Mouse (Mus musculus) midbrain, postnatal 0 days (tissue): Measurements from ENCODE around the gene Ankfn1. TPM values are rescaled to one million over a fixed set of nuclear protein-coding genes. Genes with fewer than 3 reads are reported as not detected.

ENCODE experiments used
- ATAC-seq: fragments of 200-750 bp; cut with Nextera tagmentation; 2 replicates; pipeline ENCODE4 v1.8.0; 2017; ENCODE audit warnings: moderate number of reproducible peaks, mild to moderate bottlenecking, moderate TSS enrichment, moderate library complexity; ENCODE audit not compliant: low FRiP score
- DNase-seq: peaks from one replicate; pipeline ENCODE4 v3.0.0-alpha.2; 2015; ENCODE audit warnings: low spot score
- H3K27ac ChIP-seq: fragments of 300-500 bp; sonication (generic); 2 replicates; pipeline ENCODE4 v1.5.1; 2014; ENCODE audit warnings: low read depth, mild to moderate bottlenecking, low read length, mixed read lengths
- H3K27me3 ChIP-seq: fragments of 300-500 bp; sonication (generic); 2 replicates; pipeline ENCODE4 v1.6.1; 2014; ENCODE audit warnings: low read length, control low read depth, mixed read lengths; ENCODE audit not compliant: insufficient read depth
- H3K36me3 ChIP-seq: fragments of 300-500 bp; sonication (generic); 2 replicates; pipeline ENCODE4 v1.6.1; 2014; ENCODE audit warnings: low read length, control low read depth, mixed read lengths; ENCODE audit not compliant: insufficient read depth
- H3K4me1 ChIP-seq: fragments of 300-500 bp; sonication (generic); 2 replicates; pipeline ENCODE4 v1.6.1; 2014; ENCODE audit warnings: mild to moderate bottlenecking, control low read depth, antibody characterized with exemption, low read length, mixed read lengths; ENCODE audit not compliant: insufficient read depth
- H3K4me2 ChIP-seq: fragments of 300-500 bp; sonication (generic); 2 replicates; pipeline ENCODE4 v1.6.1; 2014; ENCODE audit warnings: low read depth, mild to moderate bottlenecking, low read length, mixed read lengths; ENCODE audit not compliant: poor library complexity, severe bottlenecking
- H3K4me3 ChIP-seq: fragments of 300-500 bp; sonication (generic); 2 replicates; pipeline ENCODE4 v1.5.1; 2014; ENCODE audit warnings: low read depth, mild to moderate bottlenecking, low read length, moderate library complexity
- H3K9ac ChIP-seq: fragments of 300-500 bp; sonication (generic); replicated peaks from 2 replicates; pipeline ENCODE4 v1.6.1; 2014; ENCODE audit warnings: mild to moderate bottlenecking, low read length, moderate library complexity, mixed read lengths; ENCODE audit not compliant: poor library complexity, severe bottlenecking
- H3K9me3 ChIP-seq: fragments of 300-500 bp; sonication (generic); 2 replicates; pipeline ENCODE4 v1.6.1; 2016; ENCODE audit warnings: low read length, control low read depth
- CTCF ChIP-seq: IDR thresholded peaks from 2 replicates; pipeline ENCODE4 v1.5.1; 2016; ENCODE audit warnings: antibody characterized with exemption, mild to moderate bottlenecking
- WGBS: fragments of 180-500 bp; shearing (Covaris S2); extraction: QIAGEN DNeasy Blood & Tissue Kit; methylation state at CpG from one replicate; pipeline ENCODE4 v1.1.7; 2014; 5-methylcytosine and 5-hydroxymethylcytosine counted together
- polyA plus RNA-seq: library from polyadenylated mRNA; unstranded; fragments of >200 nt; fragmentation: Nextera tagmentation; extraction: Ambion mirVana; gene quantifications from 2 replicates; pipeline ENCODE4 v1.2.1, GENCODE M21; 2015
- total RNA-seq: library from RNA; depleted of rRNA; stranded (reverse); fragments of >200 nt; gene quantifications from 2 replicates; pipeline ENCODE4 v1.2.3, GENCODE M21; 2014

The Ankfn1 gene
- total and polyA plus RNA-seq, 2 experiments from 2014 or later, result 7.5 to 25.4 TPM

DNA sequence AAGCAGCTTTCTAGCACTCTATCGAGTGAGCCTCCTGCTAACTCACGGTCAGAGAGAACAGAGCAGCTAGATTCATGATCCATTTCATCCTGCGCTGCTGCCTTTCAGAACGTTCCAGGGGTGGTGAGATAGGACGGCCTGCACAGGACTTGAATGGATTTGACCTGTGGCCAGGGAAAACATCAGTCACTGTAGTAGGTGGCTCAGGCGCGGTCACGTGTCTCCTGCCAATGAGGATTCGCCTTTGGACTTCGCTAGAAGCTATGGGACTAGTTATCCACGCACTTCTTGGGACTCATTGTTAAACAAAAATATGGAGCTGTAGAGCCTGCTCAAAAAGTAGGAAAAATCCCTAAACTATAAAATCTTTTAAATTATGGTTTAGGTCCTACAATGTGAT, 226.0 kb downstream of the Ankfn1 start:
- Histone ChIP-seq H3K4me1 (no peaks in the 10 kb centered on the region), H3K27me3 (no peaks in the 10 kb centered on the region), H3K9ac (no peak overlapping the region), H3K27ac (no peak overlapping the region), H3K9me3 (no peaks in the 10 kb centered on the region), H3K36me3 (no peaks in the 10 kb centered on the region), H3K4me2 (no peak overlapping the region), H3K4me3 (no peak overlapping the region)
- TF ChIP-seq CTCF, result no peak
- DNase-seq (no peak), ATAC-seq (no peak)
- WGBS, result 91% methylated on average over 11 of the region's 11 CpGs

DNA sequence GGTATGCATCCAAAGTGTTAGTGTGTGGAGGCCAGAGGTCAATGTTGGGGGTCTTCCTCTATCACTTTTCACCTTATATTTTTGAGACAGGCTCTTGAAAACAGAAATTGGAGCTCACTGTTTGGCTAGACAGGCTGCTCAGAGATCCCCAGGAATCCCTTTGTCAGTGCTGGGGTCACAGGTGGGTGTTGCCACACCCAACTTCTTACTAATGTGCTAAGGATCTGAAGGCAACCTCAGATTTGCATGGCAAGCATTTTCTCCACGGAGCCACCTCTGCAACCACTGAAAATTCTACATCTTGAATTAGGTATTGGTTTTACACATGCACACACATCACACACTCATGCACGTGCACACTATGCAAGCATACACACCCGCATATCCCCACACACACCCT, 226.5 kb downstream of the Ankfn1 start:
- no peak overlapping the region for H3K9ac ChIP-seq
- TF ChIP-seq CTCF, result no peak
- H3K4me3 ChIP-seq, result no peak overlapping the region
- no peaks in the 10 kb centered on the region for H3K4me1 ChIP-seq
- H3K27me3 ChIP-seq, result no peaks in the 10 kb centered on the region
- ATAC-seq, result no peak
- no peak overlapping the region for H3K4me2 ChIP-seq
- H3K27ac ChIP-seq, result no peak overlapping the region
- no peaks in the 10 kb centered on the region for H3K36me3 ChIP-seq
- DNase-seq, result no peak
- no peaks in the 10 kb centered on the region for H3K9me3 ChIP-seq
- 88% methylated on average over 3 of the region's 3 CpGs for WGBS

DNA sequence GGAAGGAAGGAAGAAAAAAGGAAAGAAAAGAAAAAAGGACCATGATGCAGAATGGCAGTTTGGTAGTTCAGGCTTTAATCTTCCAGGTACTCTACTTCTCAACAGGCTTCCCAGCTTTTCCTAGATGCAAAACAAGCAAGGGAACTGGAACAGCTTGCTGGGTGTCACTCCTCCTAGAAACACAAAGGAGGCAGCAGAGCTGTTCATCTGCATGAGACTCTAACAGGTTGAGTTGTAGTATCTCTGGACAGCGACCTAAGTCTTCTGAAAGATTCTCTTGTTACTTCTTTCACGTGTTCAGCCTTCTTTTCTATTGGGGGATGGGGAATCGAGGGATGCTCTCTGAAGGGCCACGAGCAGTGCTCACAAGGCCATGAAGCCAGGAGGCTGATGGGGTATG, 228.7 kb downstream of the Ankfn1 start:
- no peak overlapping the region for H3K4me2 ChIP-seq
- no peak overlapping the region for H3K4me3 ChIP-seq
- no peaks in the 10 kb centered on the region for H3K4me1 ChIP-seq
- no peak for TF ChIP-seq CTCF
- H3K27ac ChIP-seq, result no peak overlapping the region
- 55% methylated on average over 4 of the region's 4 CpGs for WGBS
- H3K9ac ChIP-seq, result no peak overlapping the region
- no peak for ATAC-seq
- DNase-seq, result no peak
- H3K36me3 ChIP-seq, result no peaks in the 10 kb centered on the region
- no peaks in the 10 kb centered on the region for H3K27me3 ChIP-seq
- H3K9me3 ChIP-seq, result no peaks in the 10 kb centered on the region

DNA sequence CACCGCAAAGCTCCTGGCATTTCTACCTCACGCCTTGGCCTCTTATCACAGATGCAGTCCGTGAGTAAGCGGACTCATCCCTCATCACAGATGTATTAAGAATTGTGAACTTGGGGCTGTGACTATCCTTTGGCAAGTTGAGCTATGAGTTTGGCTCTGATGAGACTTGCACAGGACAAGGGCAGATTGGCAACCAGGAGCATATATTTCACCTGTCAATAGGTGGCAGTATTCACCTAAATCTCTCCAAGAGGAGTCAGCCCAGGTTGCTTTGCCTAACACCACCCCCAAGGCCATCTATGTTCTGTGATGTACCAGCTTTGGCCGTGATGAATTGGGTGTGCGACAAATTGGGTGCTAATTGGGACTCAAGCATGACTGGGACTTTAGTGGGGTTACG, 231.3 kb downstream of the Ankfn1 start:
- Histone ChIP-seq H3K27ac (no peak overlapping the region), H3K4me1 (no peaks in the 10 kb centered on the region), H3K27me3 (no peaks in the 10 kb centered on the region), H3K9ac (no peak overlapping the region), H3K9me3 (no peaks in the 10 kb centered on the region), H3K36me3 (no peaks in the 10 kb centered on the region), H3K4me3 (no peak overlapping the region), H3K4me2 (no peak overlapping the region)
- TF ChIP-seq CTCF, result peak; percentile 66
- ATAC-seq (no peak), DNase-seq (peak; percentile 73)
- 43% methylated on average over 7 of the region's 7 CpGs for WGBS

DNA sequence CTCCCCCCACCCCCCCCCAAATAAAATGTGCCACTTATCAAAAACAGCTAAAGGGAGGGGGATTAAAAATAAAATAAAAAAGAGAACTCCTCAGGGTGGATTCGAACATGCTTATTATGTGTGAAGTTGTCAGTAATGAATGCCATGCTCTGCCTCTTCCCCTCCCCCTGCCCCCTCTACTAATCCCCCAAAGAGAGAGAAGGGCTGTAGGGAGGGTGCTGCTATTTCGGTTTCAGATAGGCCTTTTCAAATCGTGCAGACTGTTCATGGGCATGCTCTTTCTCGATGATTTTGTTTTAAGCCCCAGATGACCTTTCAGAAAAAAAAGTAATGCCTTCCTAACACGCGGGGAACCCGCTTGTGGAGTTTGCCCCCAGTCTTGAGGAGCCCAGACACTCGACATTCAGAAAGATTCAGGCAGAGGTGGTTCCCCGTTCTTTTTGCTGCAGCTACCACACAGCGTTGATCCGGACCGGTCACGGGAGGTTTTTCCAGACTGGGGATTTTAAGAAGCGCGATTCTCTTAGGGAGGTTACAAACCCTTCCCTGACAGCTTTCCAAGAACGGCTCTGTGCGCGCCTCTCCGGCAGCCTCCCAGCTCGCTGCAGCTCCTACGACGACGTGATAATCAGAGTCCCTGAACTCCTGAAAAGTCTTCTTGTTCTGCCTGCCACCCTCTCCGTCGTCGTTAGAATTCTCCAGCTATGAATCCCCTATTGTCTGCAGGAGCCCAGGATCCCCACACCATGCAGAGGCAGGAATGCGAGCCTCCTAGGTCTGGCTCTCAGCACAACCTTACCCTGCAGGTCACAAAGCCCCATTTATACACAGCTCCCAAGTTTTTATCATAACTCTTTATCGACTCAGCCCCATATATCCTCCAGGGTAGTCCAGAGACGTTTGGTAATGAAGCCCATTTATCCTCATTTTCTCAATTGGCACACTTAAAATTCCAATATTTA, 232.3 kb downstream of the Ankfn1 start:
- DNase-seq, result no peak
- Histone ChIP-seq H3K4me1 (no peaks in the 10 kb centered on the region), H3K4me2 (peak overlapping the region; percentile 44), H3K9me3 (no peaks in the 10 kb centered on the region), H3K36me3 (no peaks in the 10 kb centered on the region), H3K27me3 (no peaks in the 10 kb centered on the region), H3K4me3 (0 out of 2 replicates have a peak overlapping the region, but pooled peaks have one; percentile 10), H3K27ac (peak overlapping the region; percentile 47; the same call in 1 of the 2 replicates), H3K9ac (peak overlapping the region; percentile 29; the same call in 1 of the 2 replicates)
- WGBS, result 4% methylated on average over 29 of the region's 29 CpGs
- TF ChIP-seq CTCF, result no peak
- ATAC-seq, result no peak

DNA sequence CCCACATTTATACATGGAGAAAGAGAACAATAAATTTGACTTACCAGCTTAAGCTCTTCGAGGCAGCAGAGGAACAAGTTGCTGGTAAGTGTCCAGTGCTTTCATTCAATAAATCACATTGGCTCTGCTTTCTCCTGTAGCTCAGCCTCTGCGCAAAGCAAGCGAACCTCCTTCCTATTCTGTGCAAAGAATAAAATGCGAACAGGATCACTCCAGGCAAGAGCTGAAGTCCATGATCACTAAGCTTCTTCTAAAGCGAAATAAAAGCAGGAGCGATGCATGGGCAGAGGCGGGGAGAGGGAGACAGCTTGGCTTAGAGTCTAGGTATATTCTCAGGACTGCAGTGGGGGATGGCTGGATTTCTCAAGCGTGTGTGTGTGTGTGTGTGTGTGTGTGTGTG, 239.1 kb downstream of the Ankfn1 start:
- 0 out of 2 replicates have a peak, but pooled peaks cover 2% of the 10 kb centered on the region for H3K36me3 ChIP-seq
- H3K9ac ChIP-seq, result no peak overlapping the region
- no peak for TF ChIP-seq CTCF
- H3K27me3 ChIP-seq, result no peaks in the 10 kb centered on the region
- peak; percentile 44; the same call in 1 of the 2 replicates for ATAC-seq
- no peaks in the 10 kb centered on the region; the same call in 1 of the 2 replicates for H3K4me1 ChIP-seq
- no peak overlapping the region for H3K4me3 ChIP-seq
- no peak overlapping the region for H3K27ac ChIP-seq
- DNase-seq, result peak; percentile 34
- peak overlapping the region; percentile 12; the same call in 1 of the 2 replicates for H3K4me2 ChIP-seq
- no peaks in the 10 kb centered on the region for H3K9me3 ChIP-seq
- 30% methylated on average over 8 of the region's 8 CpGs for WGBS
